10 mouse cellular contexts compared by ENCODE assay signal in the genomic region with DNA sequence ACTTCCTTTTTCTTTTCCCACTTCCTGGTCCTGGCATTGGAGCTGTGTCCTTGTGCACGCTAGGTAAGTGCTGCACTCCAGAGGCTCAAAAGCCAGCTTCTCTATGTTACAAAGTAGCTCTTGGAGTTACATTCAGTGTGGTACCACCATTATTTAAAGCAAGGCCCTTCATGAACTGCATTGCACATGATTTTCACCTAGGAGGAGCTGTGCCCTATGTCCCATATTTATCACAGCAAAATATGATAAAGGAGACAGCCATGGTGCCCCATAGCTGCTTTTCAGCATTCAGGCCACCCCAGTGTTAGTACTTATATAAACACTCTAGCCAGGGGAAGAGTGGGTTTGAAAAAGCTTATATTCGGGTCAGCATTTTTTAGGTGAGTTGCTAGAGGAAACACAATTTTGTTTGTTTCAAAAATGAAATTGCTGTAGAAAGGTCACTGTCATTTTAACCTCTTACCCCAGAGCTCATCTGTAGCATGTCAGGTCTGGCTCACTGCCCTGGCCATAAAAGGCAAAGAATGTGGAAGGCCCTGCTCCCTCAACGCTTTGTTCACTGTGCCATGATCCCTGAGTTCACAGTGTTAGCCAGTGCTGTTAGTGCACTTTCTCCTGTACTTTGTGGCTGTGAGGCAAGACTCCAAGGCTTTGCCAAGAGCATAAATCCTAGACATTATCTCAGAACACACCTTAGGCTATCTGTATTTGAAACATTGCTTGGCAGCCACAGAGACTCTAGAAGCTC. TPM values are rescaled to one million over a fixed set of nuclear protein-coding genes. Genes with fewer than 3 reads are reported as not detected.
DNase-seq lines count a peak whose midpoint lies in the region; ATAC-seq and TF ChIP-seq lines count a peak whose summit lies in the region.
"Had no signal": no experiment of that assay in that cellular context is flagged by ENCODE, and none has a peak within 500 bp of the region (broad histone marks: within the 10 kb centered on the region; RNA-seq: fewer than 3 reads in every experiment).

No protein-coding gene starts in this region.

- no peak overlapping the region for H3K4me3 ChIP-seq in gastrocnemius, adult 2 months
- no peak overlapping the region for H3K4me3 ChIP-seq in midbrain, postnatal 0 days (ENCODE audit: low read depth, low read length)
- no peak overlapping the region for H3K4me3 ChIP-seq in midbrain, embryonic 11.5 days (ENCODE audit: low read depth, low read length)
- H3K4me3 ChIP-seq in midbrain, embryonic 16.5 days (ENCODE audit: low read depth, low read length) = no peak overlapping the region
- H3K4me3 ChIP-seq in neural tube, embryonic 15.5 days (replicated peaks) = no peak overlapping the region
- H3K4me3 ChIP-seq: forebrain, embryonic 13.5 days; hindbrain, embryonic 15.5 days had no signal

- ATAC-seq in midbrain, postnatal 0 days (ENCODE audit: low FRiP score) = no peak
- ATAC-seq in midbrain, embryonic 11.5 days (ENCODE audit: low FRiP score) = no peak
- no peak for ATAC-seq in midbrain, embryonic 16.5 days
- no peak for ATAC-seq in neural tube, embryonic 15.5 days (ENCODE audit: low FRiP score)
- ATAC-seq: forebrain, embryonic 13.5 days had no signal

- H3K27ac ChIP-seq in gastrocnemius, adult 2 months = peak overlapping the region; percentile 49; the same call in 1 of the 2 replicates
- H3K27ac ChIP-seq in midbrain, postnatal 0 days (ENCODE audit: low read depth, low read length) = no peak overlapping the region
- no peak overlapping the region for H3K27ac ChIP-seq in midbrain, embryonic 11.5 days (ENCODE audit: low read depth, low read length)
- no peak overlapping the region for H3K27ac ChIP-seq in midbrain, embryonic 16.5 days (ENCODE audit: low read length)
- no peak overlapping the region for H3K27ac ChIP-seq in neural tube, embryonic 15.5 days (replicated peaks)
- H3K27ac ChIP-seq: forebrain, embryonic 13.5 days; hindbrain, embryonic 15.5 days had no signal

- no peaks in the 10 kb centered on the region for H3K9me3 ChIP-seq in midbrain, postnatal 0 days (ENCODE audit: low read length)
- no peaks in the 10 kb centered on the region for H3K9me3 ChIP-seq in midbrain, embryonic 11.5 days (ENCODE audit: control insufficient read depth, low read length)
- H3K9me3 ChIP-seq in midbrain, embryonic 16.5 days (replicated peaks; ENCODE audit: control insufficient read depth, low read length, poor library complexity, severe bottlenecking) = no peaks in the 10 kb centered on the region
- H3K9me3 ChIP-seq in neural tube, embryonic 15.5 days (replicated peaks) = no peaks in the 10 kb centered on the region
- H3K9me3 ChIP-seq: forebrain, embryonic 13.5 days; hindbrain, embryonic 15.5 days had no signal

- intact Hi-C loops in gastrocnemius, adult 2 months (cut with DNase I) = no loop called here

- no peak for TF ChIP-seq CTCF in gastrocnemius, adult 2 months (IDR thresholded peaks at IDR 0.05)
- TF ChIP-seq CTCF in midbrain, postnatal 0 days (IDR thresholded peaks at IDR 0.05) = peak; percentile 40

- no peaks in the 10 kb centered on the region for H3K27me3 ChIP-seq in midbrain, postnatal 0 days (ENCODE audit: insufficient read depth, low read length)
- H3K27me3 ChIP-seq in midbrain, embryonic 11.5 days (ENCODE audit: control insufficient read depth, insufficient read depth, low read length) = no peaks in the 10 kb centered on the region
- H3K27me3 ChIP-seq in midbrain, embryonic 16.5 days (ENCODE audit: control insufficient read depth, insufficient read depth, low read depth, low read length) = no peaks in the 10 kb centered on the region
- H3K27me3 ChIP-seq in neural tube, embryonic 15.5 days (replicated peaks) = no peaks in the 10 kb centered on the region
- H3K27me3 ChIP-seq: forebrain, embryonic 13.5 days; hindbrain, embryonic 15.5 days had no signal

- no peaks in the 10 kb centered on the region for H3K4me1 ChIP-seq in midbrain, postnatal 0 days (ENCODE audit: insufficient read depth, low read length)
- no peaks in the 10 kb centered on the region for H3K4me1 ChIP-seq in midbrain, embryonic 11.5 days (ENCODE audit: control insufficient read depth, insufficient read depth, low read length)
- no peaks in the 10 kb centered on the region for H3K4me1 ChIP-seq in midbrain, embryonic 16.5 days (ENCODE audit: control insufficient read depth, insufficient read depth, low read length)
- no peaks in the 10 kb centered on the region for H3K4me1 ChIP-seq in neural tube, embryonic 15.5 days
- H3K4me1 ChIP-seq: hindbrain, embryonic 15.5 days had no signal

- WGBS in midbrain, postnatal 0 days = 92% methylated on average over 3 of the region's 3 CpGs
- 91% methylated on average over 3 of the region's 3 CpGs for WGBS in midbrain, embryonic 11.5 days
- WGBS in midbrain, embryonic 16.5 days = 89% methylated on average over 3 of the region's 3 CpGs
- WGBS in neural tube, embryonic 15.5 days = 77% methylated on average over 3 of the region's 3 CpGs

- no peak overlapping the region for H3K4me2 ChIP-seq in midbrain, postnatal 0 days (ENCODE audit: low read depth, low read length, poor library complexity, severe bottlenecking)
- H3K4me2 ChIP-seq in midbrain, embryonic 11.5 days = no peak overlapping the region
- no peak overlapping the region for H3K4me2 ChIP-seq in midbrain, embryonic 16.5 days (ENCODE audit: low read length)
- no peak overlapping the region for H3K4me2 ChIP-seq in neural tube, embryonic 15.5 days
- H3K4me2 ChIP-seq: forebrain, embryonic 13.5 days; hindbrain, embryonic 15.5 days had no signal

- H3K9ac ChIP-seq in midbrain, postnatal 0 days (replicated peaks; ENCODE audit: low read length, poor library complexity, severe bottlenecking) = no peak overlapping the region
- no peak overlapping the region for H3K9ac ChIP-seq in midbrain, embryonic 11.5 days (ENCODE audit: low read length)
- H3K9ac ChIP-seq in midbrain, embryonic 16.5 days (ENCODE audit: low read depth, low read length) = no peak overlapping the region
- H3K9ac ChIP-seq in neural tube, embryonic 15.5 days (replicated peaks) = no peak overlapping the region
- H3K9ac ChIP-seq: forebrain, embryonic 13.5 days; hindbrain, embryonic 15.5 days had no signal

- H3K36me3 ChIP-seq in midbrain, postnatal 0 days (ENCODE audit: insufficient read depth, low read length) = peaks cover 36% of the 10 kb centered on the region
- peaks cover 22% of the 10 kb centered on the region for H3K36me3 ChIP-seq in midbrain, embryonic 11.5 days (ENCODE audit: control insufficient read depth, insufficient read depth, low read length)
- H3K36me3 ChIP-seq in midbrain, embryonic 16.5 days (ENCODE audit: control insufficient read depth, insufficient read depth, low read length) = peaks cover 15% of the 10 kb centered on the region
- peaks cover 53% of the 10 kb centered on the region for H3K36me3 ChIP-seq in neural tube, embryonic 15.5 days

- DNase-seq in gastrocnemius, adult 2 months = peak; percentile 29
- DNase-seq in gastrocnemius, adult 18-20 months (ENCODE audit: low spot score) = no peak
- DNase-seq in midbrain, postnatal 0 days (ENCODE audit: low spot score) = no peak
- DNase-seq in midbrain, embryonic 11.5 days (ENCODE audit: low spot score, missing footprints) = no peak
- DNase-seq in kidney, adult 8-10 months = peak; percentile 78 to 84
- DNase-seq in ovary, postnatal 36 days (ENCODE audit: low spot score) = no peak

RNA-seq across cellular contexts. Expression of a gene that starts 42.8 kb away (rescaled TPM):
- total RNA-seq in gastrocnemius, adult 2 months (2021) = 10 to 100 TPM; 30.2 to 31.9 TPM
- 10 to 100 TPM; 23.2 to 29.3 TPM for total RNA-seq in gastrocnemius, adult 18-20 months (2021)
- 20.8 and 64.5 TPM in 2 replicates for total RNA-seq in midbrain, postnatal 0 days (2014; rRNA removed)
- polyA plus RNA-seq in midbrain, postnatal 0 days (2015; fragmentation: Nextera tagmentation; extraction: Ambion mirVana) = 19.0 and 20.5 TPM in 2 replicates
- 64.9 and 68.1 TPM in 2 replicates for polyA plus RNA-seq in midbrain, embryonic 11.5 days (2014; fragmentation: Nextera tagmentation; extraction: Ambion mirVana)
- polyA plus RNA-seq in midbrain, embryonic 16.5 days (2015; fragmentation: Nextera tagmentation; extraction: Ambion mirVana) = 30.7 and 34.1 TPM in 2 replicates
- 28.5 and 32.8 TPM in 2 replicates for polyA plus RNA-seq in neural tube, embryonic 15.5 days (2015; fragmentation: Nextera tagmentation; extraction: Ambion mirVana)

RNA-seq across cellular contexts. Expression of a gene that starts 42.8 kb away (rescaled TPM):
- total RNA-seq in gastrocnemius, adult 2 months (2021) = 10 to 100 TPM; 21.3 to 23.0 TPM
- 10 to 100 TPM; 19.3 to 25.4 TPM for total RNA-seq in gastrocnemius, adult 18-20 months (2021)
- 13.5 and 20.0 TPM in 2 replicates for total RNA-seq in midbrain, postnatal 0 days (2014; rRNA removed)
- 9.2 and 11.0 TPM in 2 replicates for polyA plus RNA-seq in midbrain, postnatal 0 days (2015; fragmentation: Nextera tagmentation; extraction: Ambion mirVana)
- 28.8 and 30.3 TPM in 2 replicates for polyA plus RNA-seq in midbrain, embryonic 11.5 days (2014; fragmentation: Nextera tagmentation; extraction: Ambion mirVana)
- polyA plus RNA-seq in midbrain, embryonic 16.5 days (2015; fragmentation: Nextera tagmentation; extraction: Ambion mirVana) = 17.2 and 20.2 TPM in 2 replicates
- 14.7 and 17.3 TPM in 2 replicates for polyA plus RNA-seq in neural tube, embryonic 15.5 days (2015; fragmentation: Nextera tagmentation; extraction: Ambion mirVana)

Comparison
In these comparisons a context has a peak if more than half of its experiments do, and no peak if none do; other contexts are left out.
1. DNase-seq: peak in gastrocnemius, adult 2 months (single experiment) and kidney, adult 8-10 months (2 of 2); none in gastrocnemius, adult 18-20 months (single experiment), midbrain, postnatal 0 days (single experiment), midbrain, embryonic 11.5 days (single experiment) and ovary, postnatal 36 days (single experiment).